Mouse (Mus musculus) G1E (cell line): ENCODE measurements around the gene March1.

Source experiments
- CTCF ChIP-seq: IDR thresholded peaks from 2 replicates; pipeline ENCODE4 v1.5.1; 2012; ENCODE audit warnings: low read depth, low read length, inconsistent platforms, mixed read lengths
- GATA1 ChIP-seq: IDR thresholded peaks from 2 replicates; pipeline ENCODE4 v1.6.1; 2012; ENCODE audit warnings: borderline replicate concordance, low read length, inconsistent platforms, mixed read lengths
- GATA2 ChIP-seq: IDR thresholded peaks from 2 replicates; pipeline ENCODE4 v1.6.1; 2012; ENCODE audit warnings: low read depth, low read length, inconsistent platforms, borderline replicate concordance
- POLR2AphosphoS5 ChIP-seq: IDR thresholded peaks from 2 replicates; pipeline ENCODE4 v1.6.1; 2012; ENCODE audit warnings: low read depth, low read length, inconsistent platforms; ENCODE audit not compliant: insufficient replicate concordance
- TAL1 ChIP-seq: conservative IDR thresholded peaks from 2 replicates; pipeline ENCODE4 v1.6.1; 2012; ENCODE audit warnings: low read depth, low read length, inconsistent platforms, mixed read lengths

DNA sequence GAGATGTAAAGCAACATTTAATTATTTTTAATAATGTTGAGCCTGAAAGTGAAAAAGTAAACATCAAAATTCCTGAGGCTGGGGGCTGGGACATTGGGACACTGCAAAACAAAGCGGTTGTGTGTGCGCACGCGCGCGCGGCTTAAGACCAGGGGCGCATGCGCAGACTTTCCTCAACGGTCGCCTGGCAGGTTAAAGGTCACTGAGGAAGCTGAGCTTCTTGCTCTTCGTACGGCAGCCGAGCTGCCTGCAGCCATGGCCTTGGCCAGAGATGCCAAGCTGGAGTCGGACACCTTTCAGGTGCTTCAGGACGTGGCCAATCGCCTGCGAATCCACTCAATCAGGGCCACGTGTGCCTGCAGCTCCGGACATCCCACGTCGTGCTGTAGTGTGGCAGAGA, 893.8 kb downstream of the March1 start, which contains the start of gene Tktl2:
- TF ChIP-seq CTCF (no peak), GATA1 (no peak), GATA2 (no peak), POLR2AphosphoS5 (no peak), TAL1 (no peak)
